Mouse (Mus musculus) stomach, postnatal 0 days (tissue): Measurements from ENCODE around the gene Adamtsl4. TPM values are rescaled to one million over a fixed set of nuclear protein-coding genes. Genes with fewer than 3 reads are reported as not detected.

Experiments used
- ATAC-seq: fragments of 200-750 bp; cut with Nextera tagmentation; 2 replicates; pipeline ENCODE4 v1.8.0; 2017; ENCODE audit not compliant: low FRiP score, low TSS enrichment
- DNase-seq: peaks from one replicate; pipeline ENCODE4 v3.0.0-alpha.2; 2016; ENCODE audit warnings: low spot score
- H3K27ac ChIP-seq: fragments of 300-500 bp; sonication (generic); replicated peaks from 2 replicates; pipeline ENCODE4 v1.5.1; 2014; ENCODE audit warnings: mild to moderate bottlenecking, control low read depth
- H3K27me3 ChIP-seq: fragments of 300-500 bp; sonication (generic); 2 replicates; pipeline ENCODE4 v1.6.1; 2014; ENCODE audit warnings: low read length; ENCODE audit not compliant: control insufficient read depth, insufficient read depth
- H3K36me3 ChIP-seq: fragments of 300-500 bp; sonication (generic); 2 replicates; pipeline ENCODE4 v1.6.1; 2014; ENCODE audit warnings: low read length, mixed read lengths; ENCODE audit not compliant: control insufficient read depth, insufficient read depth
- H3K4me1 ChIP-seq: fragments of 300-500 bp; sonication (generic); replicated peaks from 2 replicates; pipeline ENCODE4 v1.6.1; 2014; ENCODE audit warnings: antibody characterized with exemption; ENCODE audit not compliant: control insufficient read depth, insufficient read depth
- H3K4me2 ChIP-seq: fragments of 300-500 bp; sonication (generic); replicated peaks from 2 replicates; pipeline ENCODE4 v1.6.1; 2014; ENCODE audit warnings: low read depth, mild to moderate bottlenecking, control low read depth, moderate library complexity
- H3K4me3 ChIP-seq: fragments of 300-500 bp; sonication (generic); 2 replicates; pipeline ENCODE4 v1.5.1; 2014; ENCODE audit warnings: low read depth, low read length, control low read depth
- H3K9ac ChIP-seq: fragments of 300-500 bp; sonication (generic); 2 replicates; pipeline ENCODE4 v1.6.1; 2014; ENCODE audit warnings: mild to moderate bottlenecking, low read length, control low read depth, mixed read lengths
- H3K9me3 ChIP-seq: fragments of 300-500 bp; sonication (generic); 2 replicates; pipeline ENCODE4 v1.6.1; 2016; ENCODE audit warnings: low read length; ENCODE audit not compliant: control insufficient read depth
- CTCF ChIP-seq: IDR thresholded peaks from 2 replicates; pipeline ENCODE4 v1.5.1; 2016; ENCODE audit warnings: antibody characterized with exemption, low read depth, mild to moderate bottlenecking, moderate library complexity
- EP300 ChIP-seq: optimal IDR thresholded peaks from 2 replicates; pipeline ENCODE3; 2016; ENCODE audit warnings: antibody characterized with exemption
- WGBS: fragments of 180-500 bp; shearing (Covaris S2); extraction: QIAGEN DNeasy Blood & Tissue Kit; methylation state at CpG from one replicate; pipeline ENCODE4 v1.1.7; 2014; 5-methylcytosine and 5-hydroxymethylcytosine counted together
- polyA plus RNA-seq: library from polyadenylated mRNA; unstranded; fragments of >200 nt; fragmentation: Nextera tagmentation; extraction: Ambion mirVana; gene quantifications from 2 replicates; pipeline ENCODE4 v1.2.1, GENCODE M21; 2015

Gene Adamtsl4
- 9.4 and 10.4 TPM in 2 replicates for polyA plus RNA-seq

DNA sequence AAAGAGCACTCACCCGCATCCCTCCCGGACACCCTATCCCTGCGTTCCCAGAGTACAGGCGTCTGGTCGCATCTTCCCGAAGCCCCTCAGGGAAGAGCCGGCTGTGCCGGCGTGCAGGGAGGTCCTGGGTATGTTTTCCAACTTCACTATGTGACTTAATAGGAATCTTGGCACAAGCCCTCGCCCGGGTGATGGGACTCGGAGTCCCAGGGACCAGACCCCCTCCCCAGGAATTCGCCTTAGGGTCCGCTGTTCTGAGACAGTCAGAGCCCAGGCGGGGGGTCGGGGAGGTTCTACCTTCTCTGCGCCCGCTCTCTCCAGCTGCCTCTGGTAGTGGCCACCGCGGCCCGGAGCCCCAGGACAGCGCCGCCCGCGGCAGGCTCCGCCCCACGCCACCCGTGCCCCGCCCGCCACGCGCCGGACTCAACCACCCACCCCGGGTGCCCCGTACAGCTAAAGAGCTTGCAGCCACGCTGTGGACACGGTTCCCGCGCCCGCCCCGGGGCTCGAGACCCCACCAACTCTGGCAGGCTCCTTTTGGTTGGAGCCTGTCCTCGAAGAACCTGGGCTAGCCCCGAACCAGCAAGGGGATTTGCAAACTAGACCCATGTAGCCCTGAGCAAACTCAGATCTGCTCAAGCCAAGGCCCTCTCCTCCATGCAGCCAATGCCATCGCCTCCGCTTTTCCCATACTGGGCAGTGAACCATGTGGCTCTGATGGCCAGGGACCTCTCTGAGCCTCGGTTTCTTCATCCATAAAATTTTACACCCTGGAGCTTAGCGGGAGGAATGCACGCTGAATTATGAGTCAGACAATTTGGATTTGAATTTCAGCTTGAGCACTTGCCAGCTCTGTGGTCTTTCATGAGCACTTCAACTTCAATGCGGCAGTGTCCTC is at the start of gene Adamtsl4:
Gene Adamtsl4 (minus strand): TSS at position 394 of the 898 bp plus-strand sequence.
- peaks cover 5% of the 10 kb centered on the region for H3K4me1 ChIP-seq
- H3K9ac ChIP-seq = peak within 1 kb of the TSS; percentile 67
- 3% methylated on average over 42 of the region's 50 CpGs for WGBS
- ATAC-seq (peak; percentile 79), DNase-seq (peak; percentile 83)
- no peaks in the 10 kb centered on the region for H3K27me3 ChIP-seq
- H3K4me3 ChIP-seq = peak within 1 kb of the TSS; percentile 50
- no peaks in the 10 kb centered on the region for H3K9me3 ChIP-seq
- no peaks in the 10 kb centered on the region for H3K36me3 ChIP-seq
- TF ChIP-seq EP300 (no peak), CTCF (peak; percentile 28; the same call in 1 of the 2 replicates)
- peak within 1 kb of the TSS; percentile 83 for H3K4me2 ChIP-seq
- H3K27ac ChIP-seq = peak within 1 kb of the TSS; percentile 97

DNA sequence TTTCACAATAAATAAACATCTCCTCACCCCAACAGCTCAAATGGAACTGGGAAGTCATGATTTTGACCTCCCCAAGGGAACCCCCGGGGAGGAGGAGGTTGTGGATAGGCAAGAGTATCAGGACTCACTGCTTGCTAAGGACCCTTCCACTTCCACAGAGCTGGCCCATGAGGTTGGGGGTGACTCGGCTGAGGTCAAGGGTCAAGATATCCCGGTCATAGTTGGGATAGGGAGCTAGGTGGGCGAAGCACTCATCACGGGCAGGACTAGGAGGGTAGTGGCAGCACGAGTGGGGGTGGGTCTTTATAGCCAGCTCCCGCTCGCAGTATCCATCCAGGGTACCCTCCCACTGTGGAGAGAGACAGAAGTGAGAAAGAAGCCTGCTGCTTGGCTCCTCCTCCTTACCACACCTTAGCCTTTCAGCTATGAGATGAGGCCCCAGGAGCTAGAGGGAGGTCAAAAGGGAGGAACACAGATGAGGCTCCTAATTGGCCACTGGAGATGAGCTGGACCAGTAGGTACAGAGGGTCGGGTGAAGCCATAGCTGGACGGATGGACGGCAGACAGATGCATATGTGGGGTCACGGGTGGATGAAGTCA is 47.5 kb upstream of the Adamtsl4 start:
- DNase-seq (no peak), ATAC-seq (peak; percentile 7; the same call in 1 of the 2 replicates)
- Histone ChIP-seq H3K9ac (no peak overlapping the region), H3K4me2 (no peak overlapping the region), H3K27me3 (no peaks in the 10 kb centered on the region), H3K9me3 (no peaks in the 10 kb centered on the region), H3K27ac (peak overlapping the region; percentile 81), H3K4me1 (peaks cover 3% of the 10 kb centered on the region), H3K4me3 (no peak overlapping the region), H3K36me3 (peaks cover 6% of the 10 kb centered on the region; the same call in 1 of the 2 replicates)
- no peak for TF ChIP-seq EP300
- no peak for TF ChIP-seq CTCF
- 86% methylated on average over 12 of the region's 12 CpGs for whole genome bisulfite sequencing

DNA sequence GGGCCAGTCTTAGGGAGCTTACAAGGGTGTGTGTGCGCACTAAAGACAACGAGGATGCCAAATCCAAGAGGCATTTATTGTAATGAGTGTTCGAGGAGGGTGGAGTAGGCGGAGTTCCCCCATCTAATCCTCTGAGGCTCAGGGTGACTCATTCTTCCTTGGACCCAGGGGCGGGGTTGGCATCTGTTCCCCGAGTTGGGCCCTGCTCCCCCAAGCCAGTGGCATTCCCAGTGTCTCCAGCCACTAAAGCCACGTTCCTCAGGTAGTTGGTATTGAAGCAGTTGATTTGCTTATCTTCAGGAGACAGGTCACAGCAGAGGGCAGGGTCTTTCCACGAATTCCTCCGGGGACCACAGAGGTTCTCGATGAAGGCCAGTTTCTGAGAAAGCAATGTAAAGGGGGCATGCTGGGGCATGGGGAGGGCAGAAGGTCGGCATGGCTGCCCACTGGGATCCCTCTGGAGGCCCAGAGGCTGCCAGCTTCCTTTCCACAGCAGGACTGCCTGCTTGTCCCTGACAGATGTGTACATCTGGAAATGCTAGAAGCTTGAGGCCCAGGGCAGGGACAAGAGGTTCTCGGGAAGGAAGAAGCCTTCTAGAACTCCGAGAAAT is 46.5 kb upstream of the Adamtsl4 start:
- ATAC-seq (peak; percentile 45; the same call in 1 of the 2 replicates), DNase-seq (no peak)
- WGBS = 44% methylated on average over 13 of the region's 13 CpGs
- H3K9me3 ChIP-seq = no peaks in the 10 kb centered on the region
- H3K4me3 ChIP-seq = no peak overlapping the region
- H3K27ac ChIP-seq = peak overlapping the region; percentile 81
- no peak overlapping the region for H3K4me2 ChIP-seq
- 0 out of 2 replicates have a peak overlapping the region, but pooled peaks have one; percentile 18 for H3K9ac ChIP-seq
- peaks cover 3% of the 10 kb centered on the region; the same call in 1 of the 2 replicates for H3K4me1 ChIP-seq
- H3K36me3 ChIP-seq = 0 out of 2 replicates have a peak, but pooled peaks cover 3% of the 10 kb centered on the region
- no peaks in the 10 kb centered on the region for H3K27me3 ChIP-seq
- no peak for TF ChIP-seq CTCF

GRCm38 (mm10) chr3:95732744-95733521 is 45.2 kb upstream of the Adamtsl4 start:
- 70% methylated on average over 11 of the region's 11 CpGs for WGBS
- Histone ChIP-seq H3K27me3 (no peaks in the 10 kb centered on the region), H3K27ac (peak overlapping the region; percentile 77), H3K4me2 (no peak overlapping the region), H3K9ac (no peak overlapping the region), H3K36me3 (0 out of 2 replicates have a peak, but pooled peaks cover 3% of the 10 kb centered on the region), H3K4me1 (peaks cover 3% of the 10 kb centered on the region; the same call in 1 of the 2 replicates), H3K9me3 (no peaks in the 10 kb centered on the region), H3K4me3 (no peak overlapping the region)
- DNase-seq = no peak
- ATAC-seq = peak; percentile 19; the same call in 1 of the 2 replicates
- TF ChIP-seq EP300 = no peak
- no peak for TF ChIP-seq CTCF

DNA sequence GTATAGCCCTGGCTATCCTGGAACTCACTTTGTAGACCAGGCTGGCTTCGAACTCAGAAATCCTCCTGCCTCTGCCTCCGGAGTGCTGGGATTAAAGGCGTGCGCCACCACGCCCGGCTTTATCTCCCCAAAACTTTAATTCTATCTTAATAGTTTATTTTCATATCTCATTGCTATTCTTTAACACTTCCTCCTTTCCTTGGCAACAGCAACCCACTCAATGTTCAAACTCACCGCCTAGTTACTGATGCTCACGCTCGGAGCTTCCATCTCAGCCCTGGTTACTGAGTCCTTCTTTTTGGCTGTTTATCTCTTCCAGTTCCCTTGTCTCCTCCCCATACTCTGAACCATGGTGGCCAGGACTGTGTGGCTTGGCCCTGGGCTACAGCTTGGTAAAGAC is 44.6 kb upstream of the Adamtsl4 start:
- Histone ChIP-seq H3K36me3 (0 out of 2 replicates have a peak, but pooled peaks cover 3% of the 10 kb centered on the region), H3K27ac (no peak overlapping the region), H3K4me3 (no peak overlapping the region), H3K27me3 (no peaks in the 10 kb centered on the region), H3K9me3 (no peaks in the 10 kb centered on the region), H3K9ac (no peak overlapping the region), H3K4me1 (peaks cover 3% of the 10 kb centered on the region; the same call in 1 of the 2 replicates), H3K4me2 (no peak overlapping the region)
- DNase-seq (no peak), ATAC-seq (no peak)
- TF ChIP-seq EP300 (no peak), CTCF (no peak)
- 87% methylated on average over 9 of the region's 9 CpGs for WGBS
